Mouse (Mus musculus) neural tube, embryonic 11.5 days (tissue): ENCODE measurements around the gene Pik3cg. TPM values are rescaled to one million over a fixed set of nuclear protein-coding genes. Genes with fewer than 3 reads are reported as not detected.

Experiments
- ATAC-seq: fragments of 200-750 bp; cut with Nextera tagmentation; 2 replicates; pipeline ENCODE4 v1.8.0; 2017; ENCODE audit warnings: moderate number of reproducible peaks, mild to moderate bottlenecking, moderate TSS enrichment, moderate library complexity; ENCODE audit not compliant: insufficient read depth, low FRiP score, low TSS enrichment
- DNase-seq: peaks from one replicate; pipeline ENCODE4 v3.0.0-alpha.2; 2015; ENCODE audit warnings: low spot score
- H3K27ac ChIP-seq: fragments of 300-500 bp; sonication (generic); 2 replicates; pipeline ENCODE4 v1.5.1; 2014; ENCODE audit warnings: low read depth, mild to moderate bottlenecking, low read length
- H3K27me3 ChIP-seq: fragments of 300-500 bp; sonication (generic); 2 replicates; pipeline ENCODE4 v1.6.1; 2014; ENCODE audit warnings: mild to moderate bottlenecking, low read length, mixed read lengths; ENCODE audit not compliant: control insufficient read depth, insufficient read depth
- H3K36me3 ChIP-seq: fragments of 300-500 bp; sonication (generic); 2 replicates; pipeline ENCODE4 v1.6.1; 2014; ENCODE audit warnings: mild to moderate bottlenecking, low read length, moderate library complexity, mixed read lengths; ENCODE audit not compliant: control insufficient read depth, insufficient read depth
- H3K4me1 ChIP-seq: fragments of 300-500 bp; sonication (generic); 2 replicates; pipeline ENCODE4 v1.6.1; 2014; ENCODE audit warnings: low read length, mixed read lengths; ENCODE audit not compliant: control insufficient read depth, insufficient read depth
- H3K4me2 ChIP-seq: fragments of 300-500 bp; sonication (generic); 2 replicates; pipeline ENCODE4 v1.6.1; 2014; ENCODE audit warnings: low read depth, mild to moderate bottlenecking, moderate library complexity
- H3K4me3 ChIP-seq: fragments of 300-500 bp; sonication (generic); 2 replicates; pipeline ENCODE4 v1.5.1; 2014; ENCODE audit warnings: low read depth, low read length
- H3K9ac ChIP-seq: fragments of 300-500 bp; sonication (generic); 2 replicates; pipeline ENCODE4 v1.6.1; 2014; ENCODE audit warnings: mild to moderate bottlenecking, low read length
- H3K9me3 ChIP-seq: fragments of 300-500 bp; sonication (generic); 2 replicates; pipeline ENCODE4 v1.6.1; 2016; ENCODE audit warnings: low read length; ENCODE audit not compliant: control insufficient read depth
- whole genome bisulfite sequencing: fragments of 180-500 bp; shearing (Covaris S2); extraction: QIAGEN DNeasy Blood & Tissue Kit; methylation state at CpG from one replicate; pipeline ENCODE4 v1.1.7; 2014; 5-methylcytosine and 5-hydroxymethylcytosine counted together
- polyA plus RNA-seq: library from polyadenylated mRNA; unstranded; fragments of >200 nt; fragmentation: Nextera tagmentation; extraction: Ambion mirVana; gene quantifications from 2 replicates; pipeline ENCODE4 v1.2.1, GENCODE M21; 2014

The Pik3cg gene
- polyA plus RNA-seq, 1 experiment from 2014 or later = 1.0 TPM

DNA sequence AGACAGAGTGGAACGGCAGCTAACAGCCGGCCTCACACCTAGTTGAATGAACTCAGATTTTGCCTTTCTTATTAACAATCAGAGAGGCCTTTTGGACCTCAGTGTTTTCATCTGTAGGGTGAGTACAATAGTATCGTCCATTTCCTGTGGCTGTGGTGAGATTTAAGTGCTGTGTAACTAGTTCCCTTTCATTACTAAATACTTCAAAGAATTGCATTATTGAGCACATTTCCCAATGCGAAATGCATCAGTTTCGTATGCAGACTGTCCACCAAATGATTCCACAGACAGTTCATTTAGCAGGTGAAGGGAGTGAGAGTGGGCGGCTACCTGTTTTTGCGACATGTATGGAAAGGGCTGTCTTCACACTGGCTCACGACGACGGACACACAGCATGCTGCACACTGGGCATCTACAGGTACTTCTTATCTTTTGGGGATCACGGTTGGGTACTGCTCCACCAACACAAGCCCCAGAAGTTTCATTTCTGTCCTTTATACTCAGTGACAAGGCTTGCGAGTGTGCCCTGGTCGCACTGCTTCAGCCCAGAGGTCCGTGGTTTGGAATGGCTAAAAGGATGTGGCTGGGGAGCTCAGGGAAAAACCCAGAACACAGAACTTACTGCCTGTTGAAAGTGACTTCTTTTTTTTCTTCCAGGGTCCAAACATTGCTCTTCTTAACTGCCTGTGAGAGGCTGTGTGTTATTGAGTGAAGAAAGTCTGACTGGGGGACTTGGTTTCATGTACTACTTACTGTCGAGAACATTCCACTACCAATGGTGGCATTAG, 25.6 kb downstream of the Pik3cg start:
- ATAC-seq (no peak), DNase-seq (no peak)
- H3K4me2 ChIP-seq = no peak overlapping the region
- no peaks in the 10 kb centered on the region for H3K4me1 ChIP-seq
- H3K27me3 ChIP-seq = no peaks in the 10 kb centered on the region
- H3K9me3 ChIP-seq = no peaks in the 10 kb centered on the region
- H3K9ac ChIP-seq = no peak overlapping the region
- H3K36me3 ChIP-seq = no peaks in the 10 kb centered on the region
- H3K27ac ChIP-seq = no peak overlapping the region
- no peak overlapping the region for H3K4me3 ChIP-seq
- WGBS = 89% methylated on average over 15 of the region's 15 CpGs

DNA sequence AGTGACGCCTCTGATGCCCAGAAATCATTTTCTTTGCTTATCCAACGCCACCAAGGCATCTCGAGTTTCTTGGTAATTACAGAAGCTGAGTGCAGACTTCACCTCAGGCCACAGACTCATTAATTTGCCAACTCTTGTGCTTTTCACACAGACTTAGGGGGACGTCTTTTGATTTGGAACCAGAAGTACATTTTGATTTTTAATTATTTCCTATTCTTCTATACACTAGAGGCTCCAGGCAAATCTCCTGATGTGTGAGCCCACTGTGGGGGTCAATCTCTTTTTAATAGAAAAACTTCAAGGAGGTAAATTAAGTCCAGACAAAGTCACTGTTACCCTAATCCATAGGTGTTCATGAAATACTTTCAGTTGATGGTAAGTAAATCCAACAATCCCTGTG, 26.6 kb downstream of the Pik3cg start:
- Histone ChIP-seq H3K4me3 (no peak overlapping the region), H3K4me2 (no peak overlapping the region), H3K9ac (no peak overlapping the region), H3K36me3 (no peaks in the 10 kb centered on the region), H3K9me3 (no peaks in the 10 kb centered on the region), H3K27ac (no peak overlapping the region), H3K27me3 (no peaks in the 10 kb centered on the region), H3K4me1 (no peaks in the 10 kb centered on the region)
- WGBS = 75% methylated on average over 4 of the region's 4 CpGs
- no peak for ATAC-seq
- DNase-seq = no peak

DNA sequence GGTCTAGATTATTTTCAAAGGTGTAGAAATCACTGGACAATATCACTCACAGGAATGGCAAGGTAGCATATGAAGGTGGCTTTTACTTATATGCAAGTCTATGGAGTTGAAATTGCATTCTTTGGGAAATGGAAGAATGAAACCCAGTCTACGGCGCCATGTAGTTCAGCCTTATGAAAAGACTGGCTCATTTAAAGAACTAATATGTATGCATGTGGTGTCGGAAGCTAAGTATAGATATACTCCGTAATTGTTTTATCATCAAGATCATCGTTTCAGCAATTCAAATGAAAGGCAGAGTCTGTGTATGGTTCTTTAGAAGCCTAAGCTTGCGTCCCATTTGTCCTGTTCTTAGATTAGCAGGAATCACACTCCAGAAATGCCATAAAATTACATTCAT, 34.0 kb downstream of the Pik3cg start:
- DNase-seq (no peak), ATAC-seq (no peak)
- 90% methylated on average over 6 of the region's 6 CpGs for WGBS
- Histone ChIP-seq H3K9me3 (no peaks in the 10 kb centered on the region), H3K4me1 (no peaks in the 10 kb centered on the region), H3K36me3 (no peaks in the 10 kb centered on the region), H3K4me2 (no peak overlapping the region), H3K4me3 (no peak overlapping the region), H3K27me3 (no peaks in the 10 kb centered on the region), H3K9ac (no peak overlapping the region), H3K27ac (no peak overlapping the region)

DNA sequence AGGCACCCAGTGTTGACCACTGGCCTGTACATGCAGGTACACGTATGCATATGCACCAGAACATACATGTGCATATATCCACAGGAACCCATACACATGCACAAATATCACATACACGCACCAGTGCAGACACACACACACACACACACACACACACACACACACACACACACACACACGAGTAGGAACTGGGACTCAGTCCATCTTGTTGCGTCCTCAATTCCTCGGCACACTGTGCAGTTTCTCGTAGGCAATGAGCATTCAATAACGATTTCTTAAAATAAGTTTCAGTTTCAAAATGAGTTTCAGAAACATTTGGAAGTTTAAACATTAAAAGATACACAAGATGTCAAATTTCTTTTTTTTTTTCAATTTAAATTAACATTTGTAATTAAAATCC, 35.6 kb downstream of the Pik3cg start:
- DNase-seq = no peak
- H3K4me1 ChIP-seq = no peaks in the 10 kb centered on the region
- no peak overlapping the region for H3K9ac ChIP-seq
- WGBS = 92% methylated on average over 7 of the region's 7 CpGs
- no peaks in the 10 kb centered on the region for H3K9me3 ChIP-seq
- no peaks in the 10 kb centered on the region for H3K36me3 ChIP-seq
- no peak overlapping the region for H3K27ac ChIP-seq
- H3K27me3 ChIP-seq = no peaks in the 10 kb centered on the region
- H3K4me3 ChIP-seq = no peak overlapping the region
- H3K4me2 ChIP-seq = no peak overlapping the region
- no peak for ATAC-seq

DNA sequence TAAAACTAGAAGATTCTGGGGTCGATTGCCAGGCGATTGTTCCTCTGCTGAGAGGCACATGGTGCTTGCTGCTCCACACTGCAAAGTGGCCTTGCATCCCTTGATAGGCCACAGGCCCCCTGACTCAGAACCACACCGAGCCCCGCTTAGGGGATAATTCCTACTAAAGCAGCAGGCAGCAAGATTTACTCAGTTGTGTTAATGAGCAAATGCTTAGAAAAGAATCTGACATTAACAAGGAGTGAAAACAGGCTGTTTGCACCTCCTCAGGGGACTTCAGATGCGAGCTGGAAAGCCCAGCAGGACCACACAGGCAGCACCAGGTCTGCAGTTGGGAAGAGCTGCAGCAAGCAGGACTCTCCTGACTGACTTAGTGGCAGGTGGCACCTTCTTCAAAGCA, 39.3 kb downstream of the Pik3cg start:
- ATAC-seq (no peak), DNase-seq (no peak)
- H3K9ac ChIP-seq = no peak overlapping the region
- H3K36me3 ChIP-seq = no peaks in the 10 kb centered on the region
- H3K27ac ChIP-seq = no peak overlapping the region
- no peaks in the 10 kb centered on the region for H3K9me3 ChIP-seq
- H3K4me1 ChIP-seq = no peaks in the 10 kb centered on the region
- H3K4me3 ChIP-seq = no peak overlapping the region
- H3K4me2 ChIP-seq = no peak overlapping the region
- no peaks in the 10 kb centered on the region for H3K27me3 ChIP-seq
- WGBS = 13% methylated on average over 5 of the region's 5 CpGs

DNA sequence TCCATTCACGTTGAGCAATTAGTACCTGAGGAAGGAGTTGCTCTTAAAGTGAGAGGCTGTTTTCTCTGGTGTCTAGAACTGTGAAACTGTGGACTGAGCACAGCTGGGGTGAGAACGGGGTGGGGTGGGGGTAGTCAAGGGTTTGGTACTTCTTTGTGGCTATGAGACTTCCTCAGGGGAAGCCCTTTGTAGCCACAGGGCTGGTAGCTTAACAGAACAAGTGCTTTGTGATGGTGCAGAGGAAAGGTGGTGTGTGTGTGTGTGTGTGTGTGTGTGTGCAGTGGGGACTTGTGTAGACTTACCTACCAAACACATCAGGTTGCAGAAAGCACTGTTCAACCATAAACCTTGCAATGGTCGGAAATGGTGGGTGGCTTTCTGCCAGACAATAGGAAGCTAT, 39.7 kb downstream of the Pik3cg start:
- no peaks in the 10 kb centered on the region for H3K4me1 ChIP-seq
- H3K9ac ChIP-seq = no peak overlapping the region
- H3K4me2 ChIP-seq = no peak overlapping the region
- ATAC-seq = no peak
- no peaks in the 10 kb centered on the region for H3K36me3 ChIP-seq
- no peak overlapping the region for H3K4me3 ChIP-seq
- 24% methylated on average over 3 of the region's 3 CpGs for WGBS
- DNase-seq = no peak
- no peaks in the 10 kb centered on the region for H3K27me3 ChIP-seq
- H3K27ac ChIP-seq = no peak overlapping the region
- no peaks in the 10 kb centered on the region for H3K9me3 ChIP-seq

DNA sequence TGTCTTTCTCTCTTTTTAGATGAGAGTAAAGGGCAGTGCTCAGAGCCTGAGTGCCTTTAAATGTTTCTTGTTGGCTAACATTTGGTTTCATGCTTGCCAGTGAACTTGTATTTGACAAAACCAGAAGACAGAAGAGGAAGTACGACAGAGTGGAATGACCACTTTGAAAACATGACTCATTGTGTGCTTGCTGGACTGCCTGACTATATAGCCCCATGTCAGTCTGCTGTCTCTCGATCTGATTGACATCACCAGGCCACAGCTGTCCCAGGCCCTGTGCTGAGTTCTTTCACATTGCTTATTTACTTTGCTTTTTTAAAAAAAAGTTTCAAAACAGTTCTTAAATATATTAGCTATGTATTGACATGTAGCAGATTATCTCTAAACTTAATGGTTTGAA, 44.8 kb downstream of the Pik3cg start:
- no peak overlapping the region for H3K4me3 ChIP-seq
- H3K9me3 ChIP-seq = no peaks in the 10 kb centered on the region
- 81% methylated on average over 2 of the region's 2 CpGs for WGBS
- no peaks in the 10 kb centered on the region for H3K36me3 ChIP-seq
- no peak overlapping the region for H3K27ac ChIP-seq
- no peak overlapping the region for H3K4me2 ChIP-seq
- H3K9ac ChIP-seq = no peak overlapping the region
- ATAC-seq (no peak), DNase-seq (no peak)
- no peaks in the 10 kb centered on the region for H3K27me3 ChIP-seq
- no peaks in the 10 kb centered on the region for H3K4me1 ChIP-seq

DNA sequence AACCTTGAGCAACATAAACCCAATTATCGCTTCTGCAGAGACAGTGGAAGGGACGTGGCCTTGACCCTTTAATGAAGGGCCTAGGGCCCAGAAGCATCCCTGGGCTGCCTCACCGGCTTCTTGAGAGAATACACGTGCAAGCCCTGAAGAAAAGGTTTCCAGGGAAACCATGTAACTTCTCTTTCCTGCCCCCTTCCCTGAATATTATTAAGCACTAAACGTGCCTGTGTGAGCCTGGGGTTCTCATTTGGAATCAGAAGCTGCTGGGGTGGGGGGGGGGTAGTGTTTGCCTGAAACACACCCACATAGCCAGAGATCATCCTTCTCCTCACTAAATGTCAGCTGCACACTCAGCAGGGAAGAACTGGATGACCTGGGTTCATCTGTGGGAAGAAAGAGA, 49.7 kb downstream of the Pik3cg start:
- Histone ChIP-seq H3K4me3 (no peak overlapping the region), H3K4me2 (no peak overlapping the region), H3K9me3 (no peaks in the 10 kb centered on the region), H3K36me3 (no peaks in the 10 kb centered on the region), H3K27me3 (no peaks in the 10 kb centered on the region), H3K9ac (no peak overlapping the region), H3K4me1 (no peaks in the 10 kb centered on the region), H3K27ac (no peak overlapping the region)
- ATAC-seq = no peak
- 43% methylated on average over 5 of the region's 5 CpGs for WGBS
- DNase-seq = no peak

DNA sequence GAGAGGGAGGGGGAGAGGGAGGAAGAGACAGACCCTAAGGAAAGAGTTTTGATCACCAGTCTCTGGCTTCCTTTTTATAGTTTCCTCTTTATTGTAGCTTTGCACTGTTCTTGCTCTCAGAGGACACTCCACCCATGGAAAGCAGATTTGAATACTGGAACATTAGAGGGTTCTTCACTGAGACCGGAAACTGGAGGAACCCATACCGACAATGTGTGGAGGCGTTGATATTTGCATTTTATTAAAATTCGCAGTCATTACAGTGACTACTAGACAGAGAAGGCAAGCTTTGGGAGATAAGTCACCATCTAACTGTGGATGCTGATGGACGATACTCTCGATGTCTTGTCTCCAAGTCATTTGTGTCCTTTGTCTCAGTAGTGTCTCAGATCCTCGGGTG, 61.9 kb downstream of the Pik3cg start:
- Histone ChIP-seq H3K4me2 (no peak overlapping the region), H3K9me3 (no peaks in the 10 kb centered on the region), H3K27ac (no peak overlapping the region), H3K4me3 (no peak overlapping the region), H3K36me3 (no peaks in the 10 kb centered on the region), H3K27me3 (no peaks in the 10 kb centered on the region), H3K9ac (no peak overlapping the region), H3K4me1 (no peaks in the 10 kb centered on the region)
- ATAC-seq (no peak), DNase-seq (no peak)
- 92% methylated on average over 7 of the region's 7 CpGs for WGBS
